Mouse (Mus musculus) thymus, adult 2 months (tissue): ENCODE measurements around the gene Rnf6.

Experiments used
- CTCF ChIP-seq: fragments of 200-500 bp; IDR thresholded peaks from 2 replicates; pipeline ENCODE4 v1.5.1; 2012; ENCODE audit warnings: mild to moderate bottlenecking, control low read depth, low read length, moderate library complexity, borderline replicate concordance; ENCODE audit not compliant: control insufficient read depth, poor library complexity, insufficient read depth; ENCODE audit errors: extremely low read depth
- POLR2A ChIP-seq: fragments of 200-500 bp; IDR thresholded peaks from 2 replicates; pipeline ENCODE4 v1.6.1; 2012; ENCODE audit warnings: mild to moderate bottlenecking, low read length, control low read depth, moderate library complexity; ENCODE audit not compliant: control insufficient read depth, poor library complexity, insufficient read depth; ENCODE audit errors: extremely low read depth

DNA sequence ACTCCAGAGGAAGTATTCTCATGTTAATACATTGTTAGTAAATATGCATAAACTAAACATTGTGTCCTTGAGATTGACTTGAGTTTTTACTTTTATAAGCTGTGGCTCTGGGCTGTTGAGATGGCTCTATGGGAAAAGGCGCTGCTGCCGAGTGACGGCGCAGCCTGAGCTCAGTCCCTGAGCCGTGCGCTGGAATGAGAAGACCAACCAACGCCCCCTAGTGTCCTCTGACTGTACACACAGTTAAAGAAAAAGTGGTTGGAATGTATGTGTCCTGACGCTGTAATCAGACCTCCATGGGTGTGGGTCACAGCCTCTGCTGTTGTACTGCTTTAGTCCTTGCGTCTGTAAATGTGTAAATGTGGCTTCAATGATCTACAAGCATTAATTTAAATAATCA, 38.6 kb upstream of the Rnf6 start:
- TF ChIP-seq POLR2A (no peak), CTCF (no peak)
